Mouse (Mus musculus): ENCODE results near the gene Ttc37.

The Ttc37 gene

DNA sequence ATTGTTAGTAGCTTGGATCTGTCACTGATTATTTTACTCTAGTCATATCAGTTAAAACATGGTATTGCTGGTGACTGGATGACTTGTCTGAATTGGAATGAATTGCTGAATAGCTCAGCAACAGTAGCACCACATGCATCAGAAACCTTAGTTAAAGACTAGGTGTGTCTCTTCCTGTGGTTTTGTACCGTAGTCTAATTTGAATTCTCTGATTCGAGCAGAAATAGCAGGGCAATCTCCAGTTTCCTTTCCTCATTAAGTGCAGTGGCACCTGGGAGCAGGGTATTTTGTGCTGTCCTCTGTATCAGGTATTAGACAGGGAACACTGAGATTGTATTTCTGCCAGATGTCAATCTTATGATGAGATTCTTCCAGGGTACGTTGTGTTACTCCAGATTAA, 40.3 kb downstream of the Ttc37 start:
- ChIA-PET CTCF (no interaction called here), POLR2A (interaction anchor here in 1 of 4 experiments (0.8 to 1.0 kb wide), 2 partner anchors 10 kb away, joined by 3 read pairs; no protein-coding TSS in a partner anchor)

DNA sequence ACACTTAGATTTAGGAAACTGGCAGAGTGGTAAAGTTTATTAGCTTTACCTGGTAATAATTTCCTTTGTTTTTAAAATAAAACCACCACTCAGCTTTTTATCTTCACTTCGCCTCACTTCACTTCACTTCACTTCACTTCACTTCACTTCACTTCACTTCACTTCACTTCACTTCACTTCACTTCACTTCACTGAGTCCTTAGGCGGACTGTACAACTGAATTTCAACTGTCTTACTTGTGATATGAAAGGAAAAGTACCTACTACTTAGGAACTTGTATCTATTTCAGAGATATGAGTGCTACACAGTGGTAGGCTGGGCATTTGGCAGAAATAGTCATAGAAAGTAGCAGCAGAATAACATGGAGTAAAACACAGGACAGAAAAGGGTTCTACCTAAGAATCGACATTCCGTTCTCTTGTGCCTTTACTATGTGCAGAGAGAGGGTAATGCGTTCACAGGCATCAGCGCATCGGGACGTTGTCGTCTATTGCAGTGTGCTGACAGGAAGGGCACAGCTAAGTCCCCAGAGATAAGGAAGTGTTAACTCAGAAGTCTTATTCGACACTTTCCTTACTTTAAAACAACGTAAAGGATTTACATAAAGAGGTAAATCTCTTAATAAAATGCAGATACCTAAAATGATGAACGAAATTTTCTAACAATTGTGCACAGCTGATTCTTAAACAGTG, 42.7 kb downstream of the Ttc37 start:
- POLR2A ChIA-PET: no interaction called here

DNA sequence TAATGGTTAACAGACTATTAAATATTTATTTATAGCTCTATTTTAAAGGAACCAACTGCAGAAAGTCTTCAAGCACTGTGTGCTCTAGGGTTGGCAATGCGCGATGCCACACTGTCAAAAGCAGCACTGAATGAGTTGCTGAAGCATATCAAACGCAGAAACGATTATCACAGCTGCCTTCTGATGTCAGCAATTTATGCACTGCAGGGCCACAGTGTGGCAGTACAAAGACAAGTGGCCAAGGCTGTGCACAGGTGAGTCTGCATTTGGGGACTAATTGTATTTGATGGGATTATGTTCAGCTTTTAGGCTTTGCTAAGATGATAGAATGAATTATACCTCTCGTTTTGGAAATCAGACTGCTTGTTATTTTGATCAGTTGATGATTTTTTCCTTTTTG, 51.9 kb downstream of the Ttc37 start:
- POLR2A ChIA-PET: interaction anchor here in 1 of 4 experiments (0.6 to 1.5 kb wide), 3 partner anchors 9 to 13 kb away, joined by 3 read pairs; no protein-coding TSS in a partner anchor
- CTCF ChIA-PET: interaction anchor here in 1 of 4 experiments (0.8 kb wide), 1 partner anchor 154 kb away, joined by 3 read pairs; the partner anchor contains the start of gene Fam81b

More for the DNA sequence above, 42.7 kb downstream of the Ttc37 start:
- CTCF ChIA-PET: no interaction called here

DNA sequence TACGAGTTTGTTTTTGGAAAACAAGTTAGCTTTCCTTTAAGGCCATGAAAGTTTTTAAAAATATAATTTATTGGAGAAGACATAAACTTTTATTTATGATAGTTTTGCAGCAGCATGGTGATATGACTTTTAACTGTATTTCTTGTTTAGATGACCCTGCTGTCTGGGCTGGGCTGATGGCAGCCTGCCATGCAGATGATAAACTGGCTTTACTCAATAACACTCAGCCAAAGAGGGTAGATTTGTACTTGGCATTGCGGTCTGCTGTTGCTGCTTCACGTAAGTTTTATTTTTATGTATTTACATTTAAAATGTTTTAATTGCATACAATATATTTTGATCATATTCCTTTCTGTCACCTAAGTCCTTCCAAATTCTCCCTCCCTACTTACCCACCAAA, 58.6 kb downstream of the Ttc37 start:
- ChIA-PET CTCF (no interaction called here), POLR2A (no interaction called here)

DNA sequence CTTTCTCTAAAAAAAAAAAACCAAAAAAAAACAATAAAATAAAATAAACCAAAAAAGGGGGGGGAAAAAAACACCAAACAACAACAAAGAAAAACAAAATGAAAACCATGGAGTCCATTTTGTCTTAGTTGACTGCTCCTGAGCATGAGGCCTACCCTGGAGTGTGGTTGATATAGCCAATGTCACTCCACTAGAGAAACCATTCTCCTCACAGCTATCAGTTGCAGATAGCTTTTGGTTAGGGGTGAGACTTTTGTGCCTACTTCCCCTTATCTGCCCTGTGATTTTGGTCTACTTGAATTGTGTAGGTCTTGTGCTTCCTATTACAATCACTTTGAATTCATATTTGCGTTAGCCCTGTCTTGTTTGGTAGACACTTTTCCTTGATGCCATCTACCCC, 59.0 kb downstream of the Ttc37 start:
- ChIA-PET CTCF (no interaction called here), POLR2A (no interaction called here)

DNA sequence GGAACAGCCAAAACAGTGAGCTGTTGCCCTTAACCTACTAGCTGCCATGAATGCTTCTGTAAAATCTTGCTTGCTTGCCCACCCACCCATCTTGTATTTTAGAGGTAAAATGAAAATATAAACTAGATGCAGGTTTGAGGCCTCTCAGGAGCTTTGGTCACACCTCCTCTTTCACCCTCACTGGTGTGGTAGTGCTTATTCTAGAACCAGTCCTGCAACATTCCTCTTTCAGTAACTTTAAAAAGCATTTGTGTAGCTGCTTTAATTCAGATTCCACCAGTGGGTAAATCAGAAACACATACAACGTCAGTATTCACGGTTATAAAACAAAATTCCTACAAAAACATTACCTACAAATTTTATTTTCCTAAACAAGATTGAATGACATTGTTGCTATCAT, 62.1 kb downstream of the Ttc37 start:
- CTCF ChIA-PET: no interaction called here
- POLR2A ChIA-PET: no interaction called here

DNA sequence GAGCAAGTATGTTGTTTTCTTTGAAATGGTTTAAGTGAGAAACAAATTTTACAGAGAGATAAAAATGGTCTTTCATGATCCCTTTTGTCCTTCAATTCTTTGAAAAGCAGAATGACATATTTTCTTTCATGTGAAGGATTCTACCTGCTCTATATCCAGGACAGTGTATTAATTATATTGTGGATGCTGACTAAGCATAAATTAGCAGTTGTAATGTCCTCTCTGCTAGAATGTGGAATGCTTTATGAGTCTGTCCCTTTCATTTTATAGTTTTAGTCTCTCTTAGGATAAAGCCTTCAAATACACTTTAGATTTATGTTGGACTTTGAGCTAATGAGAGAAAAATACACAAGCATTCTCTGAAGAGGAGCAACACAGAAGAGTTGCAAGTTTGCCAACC, 75.8 kb downstream of the Ttc37 start:
- ChIA-PET CTCF (no interaction called here), POLR2A (no interaction called here)

DNA sequence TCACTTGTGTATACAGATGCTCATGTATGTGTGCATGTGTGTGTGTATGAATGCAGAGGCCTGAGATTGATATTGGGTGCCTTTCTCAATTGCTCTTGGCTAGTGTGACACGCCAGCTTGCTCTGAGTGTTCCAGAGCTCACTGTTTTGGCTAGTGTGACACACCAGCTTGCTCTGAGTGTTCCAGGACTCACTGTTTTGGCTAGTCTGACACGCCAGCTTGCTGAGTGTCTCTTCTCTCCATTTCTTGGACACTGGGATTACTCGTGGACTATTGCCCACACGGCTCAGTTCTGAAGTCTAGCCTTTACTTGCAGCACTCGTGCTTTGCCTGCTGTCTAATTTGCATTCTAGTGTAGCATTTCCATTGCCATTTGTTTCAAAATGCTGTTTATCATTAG, 80.2 kb downstream of the Ttc37 start:
- ChIA-PET CTCF (no interaction called here), POLR2A (no interaction called here)

DNA sequence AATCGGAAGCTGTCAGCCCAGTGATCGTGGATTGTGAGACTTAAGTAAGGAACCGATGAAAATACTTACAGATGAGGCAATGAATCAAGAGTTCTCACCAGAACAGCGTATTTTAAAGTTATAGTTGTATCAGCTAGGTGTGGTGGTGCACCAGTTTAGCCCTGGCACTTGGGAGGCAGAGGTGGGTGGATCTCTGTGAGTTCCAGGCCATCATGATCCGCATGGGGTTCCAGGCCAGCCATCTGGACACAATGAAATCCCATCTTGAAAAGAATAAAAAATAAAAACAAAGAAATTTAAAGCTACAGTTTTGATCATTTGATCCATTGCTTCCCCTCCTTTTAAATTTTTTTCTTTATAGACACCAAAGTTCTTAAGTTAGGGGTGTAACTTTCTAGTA, 89.1 kb downstream of the Ttc37 start:
- ChIA-PET POLR2A (no interaction called here), CTCF (no interaction called here)

DNA sequence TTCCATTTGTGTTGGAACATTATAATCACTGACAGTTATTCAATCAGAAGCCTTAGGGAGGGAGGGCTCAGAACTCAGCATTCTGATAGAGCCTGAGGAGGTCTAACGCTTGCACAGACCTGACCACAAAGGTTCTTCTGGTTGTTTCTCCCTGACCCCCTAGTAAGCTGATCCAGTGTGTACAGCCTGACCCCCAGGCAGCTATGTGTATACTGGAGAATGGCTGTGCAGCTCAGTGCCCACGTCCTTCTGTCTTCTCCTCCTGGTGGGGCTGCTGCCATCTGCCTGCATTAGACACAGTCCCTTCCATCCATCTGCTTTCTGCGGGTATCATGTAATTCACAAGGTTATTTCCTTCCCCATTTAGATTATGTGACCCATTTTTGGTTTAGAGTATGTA, 90.7 kb downstream of the Ttc37 start:
- ChIA-PET POLR2A (interaction anchor here in 1 of 4 experiments (1.1 kb wide), 1 partner anchor 17 kb away, joined by 3 read pairs; no protein-coding TSS in a partner anchor), CTCF (no interaction called here)

DNA sequence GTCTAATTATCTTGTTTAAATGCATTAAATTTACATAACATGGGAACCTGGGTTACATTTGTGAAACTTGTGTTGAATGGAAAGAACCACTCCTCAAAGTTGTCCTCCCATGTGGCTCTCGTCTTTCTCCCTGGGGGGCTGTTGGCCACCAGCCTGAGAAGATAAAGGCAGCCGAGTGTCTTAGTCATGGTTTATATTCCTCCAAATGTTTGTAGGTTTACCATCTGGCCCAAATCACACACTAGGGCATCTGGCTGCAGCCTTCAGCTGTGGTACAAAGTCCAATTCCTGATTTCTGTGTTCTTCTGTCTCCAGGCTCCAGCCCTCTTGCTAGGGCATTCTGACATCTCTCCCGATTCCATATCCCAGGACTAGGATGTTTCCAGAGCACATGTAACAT, 91.7 kb downstream of the Ttc37 start:
- ChIA-PET POLR2A (interaction anchor here in 1 of 4 experiments (1.1 to 2.8 kb wide), 2 partner anchors 10 to 18 kb away, joined by 3 to 6 read pairs; no protein-coding TSS in a partner anchor), CTCF (no interaction called here)

DNA sequence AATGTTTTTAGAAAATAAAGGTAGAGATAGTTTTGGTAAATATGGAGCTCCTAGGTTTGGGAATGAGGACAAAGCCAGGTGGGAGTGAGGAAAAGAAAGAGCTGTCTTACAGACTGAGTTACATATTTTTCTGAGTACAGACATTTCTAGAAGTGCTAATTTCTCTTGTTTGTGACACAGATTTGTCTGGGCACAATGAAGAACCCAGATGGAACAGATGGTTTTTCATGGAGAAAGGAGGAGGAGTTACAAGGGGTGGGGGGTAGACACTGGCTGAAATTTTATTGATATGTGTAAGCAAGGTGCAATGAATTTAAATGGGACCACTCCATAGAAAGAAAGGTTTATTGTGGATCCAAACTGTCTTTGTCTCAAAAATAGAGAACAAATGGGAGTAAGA, 96.4 kb downstream of the Ttc37 start:
- POLR2A ChIA-PET: no interaction called here
- CTCF ChIA-PET: no interaction called here

DNA sequence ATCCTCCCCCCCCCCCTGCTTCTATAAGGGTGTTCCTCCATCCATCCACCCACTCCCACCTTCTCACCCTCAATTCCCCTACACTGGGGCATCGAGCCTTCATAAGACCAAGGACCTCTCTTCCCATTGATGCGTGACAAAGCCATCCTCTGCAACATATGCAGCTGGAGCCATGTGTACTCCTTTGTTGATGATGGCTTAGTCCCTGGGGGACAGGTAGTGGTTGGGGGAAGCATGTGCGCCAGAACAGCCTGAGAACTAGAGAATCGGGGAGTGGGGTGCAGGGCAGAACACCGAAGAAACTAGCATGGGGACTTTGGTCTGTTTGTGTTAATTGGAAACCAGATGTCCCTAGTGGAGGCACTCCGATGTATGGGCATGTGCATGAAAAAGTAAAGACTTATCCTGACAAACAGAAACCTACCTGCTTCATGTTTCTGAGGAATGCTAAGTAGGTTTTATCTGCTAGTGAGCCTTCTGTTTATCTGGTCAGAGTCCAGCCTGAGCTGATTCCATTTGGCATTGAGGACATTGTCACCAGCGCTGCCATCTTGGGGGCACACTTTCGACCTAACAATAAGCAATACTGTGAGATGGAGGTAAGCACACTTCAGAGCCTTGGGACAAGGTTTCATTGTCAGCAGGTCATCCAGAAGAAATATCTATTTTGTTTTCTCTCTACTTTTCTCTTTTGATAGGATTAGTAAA, 97.1 kb downstream of the Ttc37 start:
- ChIA-PET POLR2A (no interaction called here), CTCF (no interaction called here)

DNA sequence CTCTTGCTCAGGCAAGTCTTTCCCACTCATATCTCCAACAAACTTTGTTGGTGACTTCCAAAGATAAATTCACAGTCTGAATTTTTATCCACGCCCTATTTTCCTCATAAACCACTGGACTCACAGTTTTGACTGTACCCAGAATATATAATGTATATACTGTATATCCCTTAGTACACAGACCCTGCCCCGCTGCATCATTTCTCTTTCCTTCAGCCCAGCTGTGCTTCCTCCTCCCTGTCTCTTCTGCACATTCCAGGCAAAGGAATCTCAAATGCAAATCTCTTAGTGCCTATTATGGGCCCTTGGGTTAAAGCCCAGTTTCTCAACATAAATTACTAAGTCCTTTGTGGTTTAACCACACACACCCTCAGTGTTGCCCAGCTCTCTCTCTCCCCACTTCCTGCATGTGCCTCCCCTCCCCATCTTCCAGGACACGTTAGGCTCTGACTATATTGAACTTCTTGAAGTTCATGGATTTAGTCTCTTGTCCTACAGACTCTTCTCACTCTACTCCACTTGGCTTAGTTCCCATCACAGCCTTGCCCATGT, 98.8 kb downstream of the Ttc37 start:
- ChIA-PET POLR2A (no interaction called here), CTCF (no interaction called here)

DNA sequence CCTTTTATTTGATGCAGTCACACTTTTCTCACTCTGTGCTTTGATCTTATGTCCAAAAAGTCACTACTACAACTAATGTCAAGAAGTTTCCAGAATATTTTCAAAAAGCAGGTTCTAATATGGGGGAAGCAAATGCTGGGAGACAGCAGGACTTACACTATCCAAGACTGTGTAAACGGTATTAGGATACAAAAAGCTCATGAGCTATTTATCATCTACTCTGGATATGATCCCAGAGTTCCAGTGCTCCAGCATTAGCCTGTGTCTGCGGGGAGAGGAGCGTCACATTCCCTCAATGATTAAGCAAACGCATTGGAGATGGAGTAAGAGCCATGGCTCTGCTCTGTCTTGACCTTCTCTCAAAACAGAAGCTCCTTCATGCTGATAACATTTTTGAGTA, 101.4 kb downstream of the Ttc37 start:
- CTCF ChIA-PET: no interaction called here
- POLR2A ChIA-PET: interaction anchor here in 1 of 4 experiments (1.1 kb wide), 2 partner anchors 11 to 15 kb away, joined by 3 read pairs; no protein-coding TSS in a partner anchor

DNA sequence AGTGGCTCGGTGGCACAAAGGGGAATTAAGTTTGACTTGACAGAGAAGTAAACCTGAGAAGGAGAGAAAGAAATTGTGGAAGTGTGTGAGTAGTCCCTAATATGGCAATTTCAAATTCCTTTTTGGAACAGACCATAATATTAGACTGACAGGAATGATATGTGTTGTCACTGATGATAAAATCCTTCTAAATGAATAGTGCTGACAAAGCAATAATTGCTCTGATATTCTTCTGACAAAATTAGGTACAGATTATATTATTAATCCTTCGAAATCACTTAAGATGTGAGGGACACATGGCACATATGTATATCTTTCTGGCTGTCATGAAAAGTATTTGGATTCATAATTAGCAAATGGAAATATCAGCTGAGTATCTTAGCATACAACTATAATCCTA, 116.4 kb downstream of the Ttc37 start:
- ChIA-PET POLR2A (no interaction called here), CTCF (interaction anchor here in 1 of 4 experiments (1.0 kb wide), 1 partner anchor 169 kb away, joined by 3 read pairs; the partner anchor contains the start of gene Mctp1)

DNA sequence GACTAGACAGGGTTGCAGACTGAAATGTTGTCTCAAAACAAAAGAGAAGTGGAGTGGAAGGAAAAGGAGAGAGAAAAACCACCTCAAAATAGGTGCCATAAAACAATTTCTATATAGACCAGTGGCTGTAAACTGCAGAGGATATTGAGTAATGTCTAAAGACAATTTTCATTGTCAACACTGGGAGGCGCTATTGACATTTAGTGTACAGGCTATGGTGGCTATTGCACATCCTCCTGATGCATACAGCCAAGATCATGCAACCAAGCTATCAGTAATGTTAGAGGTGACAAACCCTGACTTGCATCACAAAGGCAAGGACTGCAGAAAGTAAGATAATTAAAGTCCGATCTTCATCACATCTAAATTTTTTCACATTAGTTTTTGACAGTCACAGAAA, 116.9 kb downstream of the Ttc37 start:
- ChIA-PET CTCF (interaction anchor here in 3 of 4 experiments (0.7 to 1.1 kb wide), 5 partner anchors 23 to 169 kb away, joined by 3 to 8 read pairs (median 4); partner anchors contain the start of genes Fam81b (in 2 of the 3) and Mctp1 (in 2 of the 3)), POLR2A (no interaction called here)

Data from embryonic stem cell, embryonic (primary cell).